Mouse (Mus musculus): ENCODE measurements at regions not wholly inside any gene's neighbourhood (a gene's known extent, or its start where the extent isn't known, plus 50 kb on each side); places are given as distances from the start of the nearest gene placed in this dataset.

- no peak for DNase-seq (ENCODE audit: low read depth, low spot score)
- 88% methylated on average over 8 of the region's 8 CpGs for WGBS
These were observed 207.4 kb downstream of the Opa1 start for GRCm38 (mm10) chr16:29786540-29786939.

GRCm38 (mm10) chr16:29787633-29788511 lies 208.7 kb downstream of the Opa1 start:
- WGBS: 35% methylated on average over 5 of the region's 5 CpGs
- DNase-seq (ENCODE audit: low read depth, low spot score): peak; percentile 86

GRCm38 (mm10) chr16:29790064-29790463 lies 210.9 kb downstream of the Opa1 start:
- WGBS: 97% methylated on average over 3 of the region's 3 CpGs
- no peak for DNase-seq (ENCODE audit: low read depth, low spot score)

- 32% methylated on average over 3 of the region's 3 CpGs for WGBS
- DNase-seq (ENCODE audit: low read depth, low spot score): no peak
These were observed 220.1 kb downstream of the Opa1 start for GRCm38 (mm10) chr16:29799250-29799649.

DNA sequence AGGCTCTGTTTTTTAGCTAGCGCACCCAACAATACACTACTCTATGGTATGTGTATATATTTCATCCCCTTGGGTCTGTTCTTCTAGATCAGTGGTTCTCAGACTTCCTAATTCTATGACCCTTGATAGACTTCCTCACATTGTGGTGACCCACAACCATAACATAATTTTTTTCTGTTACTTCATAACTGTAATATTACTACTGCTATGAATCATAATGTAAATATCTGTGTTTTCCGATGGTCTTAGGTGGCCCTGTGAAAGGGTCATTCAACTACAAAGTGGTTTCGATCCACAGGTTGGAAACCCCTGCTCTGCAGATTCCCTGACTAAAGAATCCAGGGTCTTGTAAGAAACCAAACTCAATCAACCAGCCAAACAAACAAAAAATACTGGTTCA lies 220.8 kb downstream of the Opa1 start:
- WGBS: 56% methylated on average over 3 of the region's 3 CpGs

DNA sequence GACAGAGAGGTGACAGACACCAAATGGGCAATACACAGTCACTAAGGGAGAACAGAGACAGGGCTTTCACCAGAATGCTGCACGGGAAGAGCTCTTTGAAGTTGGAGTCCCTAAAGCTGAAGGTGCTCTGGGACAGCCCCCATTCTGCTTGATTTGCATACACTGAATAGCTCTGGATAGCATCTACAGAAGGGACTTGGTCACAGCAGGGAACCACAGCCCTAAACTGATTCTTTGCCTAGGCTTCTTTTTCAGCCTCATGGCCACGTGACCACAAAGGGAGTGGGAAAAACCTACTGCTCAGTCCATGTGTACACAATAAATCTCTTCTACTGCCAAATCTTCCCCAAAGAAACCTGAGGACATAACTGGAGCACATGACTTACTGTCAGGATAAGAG lies 221.3 kb downstream of the Opa1 start:
- no peak for DNase-seq (ENCODE audit: low read depth, low spot score)
- WGBS: 20% methylated on average over 2 of the region's 2 CpGs

More for the DNA sequence above, 220.8 kb downstream of the Opa1 start:
- no peak for DNase-seq (ENCODE audit: low read depth, low spot score)

- no peak for DNase-seq (ENCODE audit: low read depth, low spot score)
- 45% methylated on average over 7 of the region's 7 CpGs for WGBS
These were observed 223.0 kb downstream of the Opa1 start for GRCm38 (mm10) chr16:29802085-29802484.

DNA sequence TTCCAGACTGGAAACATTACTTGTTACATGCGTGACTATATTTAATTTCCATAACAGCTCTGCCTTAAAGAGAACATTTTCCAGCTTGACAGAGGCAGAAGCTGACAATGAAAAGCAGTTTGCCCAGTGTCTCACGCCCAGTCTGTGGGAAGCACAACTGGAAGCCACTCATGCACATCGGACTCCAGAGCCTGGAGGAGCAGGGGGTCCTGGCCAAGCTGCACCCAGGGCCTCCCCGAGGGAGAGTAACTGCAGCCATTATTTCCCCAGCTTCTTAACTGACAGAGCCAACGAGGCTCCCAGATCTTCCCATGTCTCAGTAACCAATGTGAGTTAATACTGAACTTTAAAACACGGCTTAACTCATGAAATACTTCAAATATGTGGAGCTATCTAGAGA lies 223.5 kb downstream of the Opa1 start:
- WGBS: 72% methylated on average over 6 of the region's 6 CpGs
- DNase-seq (ENCODE audit: low read depth, low spot score): no peak

- 24% methylated on average over 5 of the region's 5 CpGs for WGBS
- DNase-seq (ENCODE audit: low read depth, low spot score): no peak
These were observed 228.7 kb downstream of the Opa1 start for GRCm38 (mm10) chr16:29807859-29808258.

GRCm38 (mm10) chr16:29808851-29809250 lies 229.7 kb downstream of the Opa1 start:
- WGBS: 49% methylated on average over 4 of the region's 4 CpGs
- DNase-seq (ENCODE audit: low read depth, low spot score): no peak

GRCm38 (mm10) chr16:29813411-29814038 lies 234.4 kb downstream of the Opa1 start:
- no peak for DNase-seq (ENCODE audit: low read depth, low spot score)
- 1% methylated on average over 31 of the region's 31 CpGs for WGBS

DNA sequence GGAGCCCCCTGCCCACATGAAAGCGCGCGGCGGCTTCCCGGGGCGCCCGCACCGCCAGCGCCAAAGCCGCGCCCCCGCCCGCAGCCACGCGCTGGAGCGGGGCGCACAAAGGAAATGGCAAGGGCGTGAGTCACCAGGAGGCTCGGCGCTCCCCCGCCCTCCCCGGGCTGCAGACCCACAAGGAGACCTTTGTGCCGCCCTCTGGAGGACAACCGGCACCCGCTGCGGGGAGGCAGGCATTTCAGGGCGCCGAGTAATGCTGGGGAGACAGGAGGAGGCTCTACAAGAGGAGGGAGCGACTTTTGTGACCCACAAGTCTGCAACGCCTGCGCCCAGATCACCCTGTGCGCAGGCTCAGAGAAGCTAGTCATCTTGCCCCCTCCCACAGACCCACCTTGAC lies 234.9 kb downstream of the Opa1 start:
- DNase-seq (ENCODE audit: low read depth, low spot score): no peak
- WGBS: 1% methylated on average over 32 of the region's 32 CpGs

- WGBS: 39% methylated on average over 2 of the region's 2 CpGs
- DNase-seq (ENCODE audit: low read depth, low spot score): no peak
These were observed 235.5 kb downstream of the Opa1 start for GRCm38 (mm10) chr16:29814655-29815054.

DNA sequence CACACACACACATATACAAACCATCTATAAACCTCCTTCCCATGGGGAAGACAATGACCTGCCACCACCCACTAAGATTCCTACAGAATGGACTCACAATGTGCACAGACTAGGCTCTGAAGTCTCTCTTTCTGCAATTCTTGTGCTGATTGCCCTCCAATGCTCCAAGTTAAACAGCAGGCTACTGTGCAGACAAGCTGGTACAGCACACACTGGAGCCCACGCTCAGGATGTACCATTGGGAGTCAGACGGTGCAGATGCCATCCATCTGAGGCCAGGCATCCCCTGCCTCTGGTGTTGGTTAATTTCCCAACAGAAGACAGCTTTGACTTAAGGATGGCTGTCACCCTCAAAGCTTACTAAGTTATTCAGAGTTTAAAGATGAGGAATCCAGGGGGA lies 236.1 kb downstream of the Opa1 start:
- WGBS: 69% methylated on average over 2 of the region's 2 CpGs
- no peak for DNase-seq (ENCODE audit: low read depth, low spot score)

- peak; percentile 77 for DNase-seq (ENCODE audit: low read depth, low spot score)
- WGBS: 34% methylated on average over 10 of the region's 10 CpGs
These were observed 236.7 kb downstream of the Opa1 start for GRCm38 (mm10) chr16:29815632-29816337.

DNA sequence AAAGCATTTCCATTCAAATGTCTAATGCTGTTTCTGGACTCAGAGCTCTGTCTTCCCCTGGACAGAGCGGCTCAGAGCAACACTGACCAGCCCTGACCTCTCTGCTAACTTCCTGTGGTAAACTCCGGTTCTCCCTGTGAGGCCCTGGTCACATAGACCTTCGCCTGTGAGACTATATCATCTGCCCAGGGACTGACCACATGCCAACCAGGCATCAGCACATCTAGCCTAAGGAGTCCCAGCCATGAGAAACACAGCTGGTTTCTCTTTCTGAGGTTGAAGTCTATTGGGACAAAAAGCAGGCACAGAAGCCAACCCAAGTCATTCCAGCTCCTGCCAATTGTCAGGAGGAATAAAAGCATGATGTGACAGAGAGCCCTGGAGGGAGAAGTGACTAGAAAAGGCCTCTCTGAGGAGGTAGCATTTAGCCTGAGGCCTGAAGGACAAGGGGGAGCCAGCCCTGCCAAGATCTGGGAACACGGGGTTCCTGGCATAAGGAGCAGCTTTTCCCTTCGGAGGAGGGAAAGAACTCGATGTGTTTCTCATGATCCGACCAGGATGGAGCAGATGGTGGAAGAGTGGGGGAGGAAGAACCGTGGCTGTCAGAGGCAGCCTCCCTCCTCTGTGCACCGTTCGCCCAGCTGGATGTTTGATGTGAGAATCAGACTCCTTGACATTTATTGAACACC lies 237.7 kb downstream of the Opa1 start:
- 70% methylated on average over 10 of the region's 10 CpGs for WGBS
- no peak for DNase-seq (ENCODE audit: low read depth, low spot score)

DNA sequence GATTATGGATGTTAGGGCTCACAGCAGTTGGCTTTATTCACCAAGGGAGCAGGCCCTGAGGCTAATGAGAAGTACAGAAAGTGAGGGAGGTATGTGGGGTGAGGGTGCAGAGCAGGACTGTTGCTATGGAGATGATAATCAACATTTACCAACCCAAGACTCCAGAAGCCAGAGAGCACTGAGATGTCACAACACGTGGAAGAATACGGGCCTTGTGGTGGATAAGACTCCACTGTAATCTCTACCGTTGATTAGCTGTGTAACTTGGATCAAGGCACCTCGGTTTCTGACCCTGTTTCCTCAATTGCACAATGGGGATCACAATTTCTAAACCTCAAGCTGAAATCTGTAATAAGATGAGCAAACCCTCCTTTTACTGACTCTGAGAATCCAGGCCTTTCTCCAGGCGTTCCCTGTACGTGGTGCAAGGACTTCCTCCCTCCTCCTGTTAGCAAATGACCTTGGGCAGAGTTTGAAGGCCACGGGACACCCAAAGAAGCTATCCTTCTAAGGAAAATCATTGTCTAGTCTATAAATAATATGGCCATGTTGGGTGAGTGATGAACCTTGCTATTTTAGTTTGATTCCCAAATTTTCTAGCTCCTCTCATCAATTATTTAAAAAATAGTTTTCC lies 239.8 kb downstream of the Opa1 start:
- no peak for DNase-seq (ENCODE audit: low read depth, low spot score)
- WGBS: 43% methylated on average over 7 of the region's 7 CpGs

GRCm38 (mm10) chr16:29820704-29821103 lies 241.6 kb downstream of the Opa1 start:
- WGBS: 78% methylated on average over 9 of the region's 9 CpGs
- DNase-seq (ENCODE audit: low read depth, low spot score): no peak

GRCm38 (mm10) chr16:29822110-29822509 lies 242.1 kb upstream of the Hes1 start:
- 56% methylated on average over 7 of the region's 7 CpGs for WGBS
- DNase-seq (ENCODE audit: low read depth, low spot score): no peak
